Mouse (Mus musculus) c-Kit-positive CD71-positive TER-119-positive erythroid progenitor cells, embryonic 14.5 days (primary cell): ENCODE data around the gene Gm45717.
"Not testable (repeated sequence)": the region's sequence is repeated elsewhere in the genome, so short reads cannot be mapped to it uniquely, and the experiment has no call there.

Experiments
- DNase-seq: peaks from one replicate; pipeline ENCODE4 v3.0.0-alpha.2; 2013; ENCODE audit warnings: low spot score

The Gm45717 gene

GRCm38 (mm10) chr7:140955758-140956555 lies at the start of gene Gm45717, which contains the start of gene Ifitm2:
Gm45717 (minus strand) TSS chr7:140955937.
Ifitm2 (minus strand) TSS chr7:140955987.
- DNase-seq = peak; percentile 32

GRCm38 (mm10) chr7:141003248-141004010 lies 47.7 kb upstream of the Gm45717 start:
- DNase-seq = no peak

GRCm38 (mm10) chr7:141000881-141001708 lies 45.4 kb upstream of the Gm45717 start:
- DNase-seq = no peak

- no peak for DNase-seq
Observed at GRCm38 (mm10) chr7:140998853-140999700, 43.3 kb upstream of the Gm45717 start.

GRCm38 (mm10) chr7:140997817-140998216 lies 42.1 kb upstream of the Gm45717 start:
- no peak for DNase-seq

- DNase-seq = no peak
Observed at GRCm38 (mm10) chr7:140991117-140991689, 35.5 kb upstream of the Gm45717 start.

GRCm38 (mm10) chr7:140990622-140991021 lies 34.9 kb upstream of the Gm45717 start:
- DNase-seq = no peak

GRCm38 (mm10) chr7:140990185-140990584 lies 34.4 kb upstream of the Gm45717 start:
- no peak for DNase-seq

- no peak for DNase-seq
Observed at GRCm38 (mm10) chr7:140989022-140989421, 33.3 kb upstream of the Gm45717 start.

GRCm38 (mm10) chr7:140987182-140988138 lies 31.7 kb upstream of the Gm45717 start:
- no peak for DNase-seq

- no peak for DNase-seq
Observed at GRCm38 (mm10) chr7:140982971-140983370, 27.2 kb upstream of the Gm45717 start.

GRCm38 (mm10) chr7:140981704-140982103 lies 26.0 kb upstream of the Gm45717 start:
- DNase-seq = no peak

GRCm38 (mm10) chr7:140976720-140977119 lies 21.0 kb upstream of the Gm45717 start:
- not testable (repeated sequence) for DNase-seq

GRCm38 (mm10) chr7:140975465-140975864 lies 19.7 kb upstream of the Gm45717 start:
- DNase-seq = no peak

- DNase-seq = no peak
Observed at GRCm38 (mm10) chr7:140974940-140975339, 19.2 kb upstream of the Gm45717 start.

- DNase-seq = no peak
Observed at GRCm38 (mm10) chr7:140973396-140974165, 17.8 kb upstream of the Gm45717 start.

- no peak for DNase-seq
Observed at GRCm38 (mm10) chr7:140971479-140972171, 15.9 kb upstream of the Gm45717 start.

GRCm38 (mm10) chr7:140970931-140971330 lies 15.2 kb upstream of the Gm45717 start:
- no peak for DNase-seq
